Mouse (Mus musculus): ENCODE data around the gene Gm49353.

Gene Gm49353

GRCm38 (mm10) chr10:29198642-29199041 is at the start of gene Gm49353:
Gm49353 (plus strand) TSS chr10:29198954.
- no peak for DNase-seq

- DNase-seq = no peak
These were observed 43.5 kb upstream of the Gm49353 start for GRCm38 (mm10) chr10:29155304-29155703.

DNA sequence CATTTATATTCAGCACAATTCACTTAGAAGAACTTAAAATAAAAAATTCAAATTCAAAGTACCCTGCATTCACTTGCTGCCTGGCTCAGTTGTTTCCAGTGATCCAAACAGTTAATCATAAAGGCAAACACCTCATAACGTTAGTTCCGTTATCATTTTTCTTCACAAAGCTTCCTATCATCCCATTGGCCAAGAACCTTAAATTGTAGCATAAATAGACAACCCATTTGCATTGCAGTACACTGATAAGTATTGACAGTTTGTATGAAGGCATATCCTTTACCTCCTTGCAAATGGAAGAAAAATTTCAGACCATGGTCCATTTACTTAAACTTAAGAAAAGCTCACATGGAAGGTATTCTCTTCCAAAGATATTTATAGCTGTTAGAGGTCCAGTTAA is 37.1 kb upstream of the Gm49353 start:
- DNase-seq = no peak

DNA sequence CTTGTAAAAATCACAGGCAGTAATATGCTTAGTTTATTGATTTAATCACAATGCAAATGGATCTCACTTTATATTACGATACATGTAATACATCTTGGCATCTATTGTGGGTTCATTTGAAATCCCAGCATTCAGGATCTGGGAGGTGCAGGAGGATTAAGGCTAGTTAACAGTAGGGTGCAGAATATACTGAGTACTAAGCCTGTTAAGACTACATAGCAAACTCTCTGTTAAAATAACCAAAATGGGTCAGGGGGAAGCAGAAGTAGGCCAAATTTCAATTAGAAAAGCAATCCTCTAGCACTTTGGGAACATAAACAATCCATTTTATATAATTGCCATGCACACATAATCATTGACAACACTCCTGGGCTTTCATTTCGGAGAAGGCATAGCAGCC is 25.0 kb upstream of the Gm49353 start:
- DNase-seq = no peak

GRCm38 (mm10) chr10:29175656-29176055 is 23.1 kb upstream of the Gm49353 start:
- DNase-seq = no peak

- no peak for DNase-seq
These were observed 21.9 kb upstream of the Gm49353 start for GRCm38 (mm10) chr10:29176881-29177280.

GRCm38 (mm10) chr10:29178003-29178402 is 20.8 kb upstream of the Gm49353 start:
- no peak for DNase-seq

DNA sequence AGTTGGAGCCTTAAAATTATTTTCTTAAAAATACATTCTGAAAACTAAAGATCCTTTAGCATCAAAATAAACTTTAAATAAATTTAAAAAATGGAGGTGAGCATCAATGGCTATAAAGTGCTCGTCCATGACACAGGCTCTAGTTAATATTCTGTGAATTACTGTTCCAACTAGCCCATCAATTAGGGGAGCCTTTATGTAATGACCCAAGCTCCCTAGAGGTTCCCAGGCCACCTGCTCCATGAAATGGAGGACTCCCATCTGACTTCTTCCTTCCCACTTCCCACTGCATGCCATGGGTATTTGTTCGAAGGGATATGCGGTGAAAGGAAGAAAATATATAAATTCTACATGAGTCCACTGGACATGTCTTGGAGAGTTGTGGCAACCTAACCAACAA is 18.5 kb upstream of the Gm49353 start:
- DNase-seq = no peak

DNA sequence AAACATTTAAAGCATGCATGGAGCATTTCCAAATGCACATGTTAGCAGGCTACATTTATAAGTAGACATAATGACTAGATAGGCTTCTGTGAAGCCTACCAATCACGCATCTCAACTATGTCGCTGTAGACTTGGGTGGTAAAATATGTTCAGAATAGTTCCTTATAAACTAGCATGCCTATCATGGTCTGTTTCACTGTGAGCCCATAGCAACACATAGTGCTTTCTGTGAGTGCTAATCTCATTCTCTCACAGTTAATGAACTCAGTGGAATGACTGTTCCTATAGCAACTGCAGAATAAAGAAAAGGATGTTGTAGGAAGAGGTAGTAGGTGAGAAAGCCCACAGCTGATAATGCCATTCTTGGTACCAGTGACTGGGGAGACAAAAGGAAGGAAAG is 17.7 kb upstream of the Gm49353 start:
- DNase-seq = no peak

- no peak for DNase-seq
These were observed 5.0 kb upstream of the Gm49353 start for GRCm38 (mm10) chr10:29193769-29194168.

DNA sequence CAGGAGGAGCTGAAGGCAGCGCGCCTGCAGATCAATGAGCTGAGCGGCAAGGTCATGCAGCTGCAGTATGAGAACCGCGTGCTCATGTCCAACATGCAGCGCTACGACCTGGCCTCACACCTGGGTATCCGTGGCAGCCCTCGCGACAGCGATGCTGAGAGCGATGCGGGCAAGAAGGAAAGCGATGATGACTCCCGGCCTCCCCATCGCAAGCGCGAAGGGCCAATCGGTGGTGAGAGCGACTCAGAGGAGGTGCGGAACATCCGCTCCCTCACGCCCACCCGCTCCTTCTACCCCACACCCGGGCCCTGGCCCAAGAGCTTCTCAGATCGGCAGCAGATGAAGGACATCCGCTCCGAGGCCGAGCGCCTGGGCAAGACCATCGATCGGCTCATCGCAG is 1.9 kb upstream of the Gm49353 start:
- DNase-seq = no peak

DNA sequence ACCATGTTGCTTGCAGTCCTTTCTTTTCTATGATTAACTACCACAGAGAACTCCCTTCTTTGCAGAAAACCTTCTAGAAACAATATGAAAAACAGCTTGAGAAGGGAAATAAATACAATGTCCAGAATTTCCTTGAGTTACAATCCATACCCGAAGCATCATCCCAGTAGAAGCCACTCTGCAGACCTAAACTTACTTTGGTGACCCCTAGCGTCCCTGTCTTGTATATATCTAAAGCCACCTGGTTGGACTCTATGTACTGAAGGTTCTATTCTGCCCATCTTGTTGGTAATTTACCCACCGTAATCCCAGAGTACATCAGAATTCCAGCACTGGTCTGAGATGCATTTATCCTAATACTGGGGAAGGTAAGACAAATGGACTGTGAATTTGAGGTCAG is 1.1 kb downstream of the Gm49353 start:
- no peak for DNase-seq

- no peak for DNase-seq
These were observed 1.9 kb downstream of the Gm49353 start for GRCm38 (mm10) chr10:29200609-29201008.

GRCm38 (mm10) chr10:29206730-29207129 is 8.0 kb downstream of the Gm49353 start:
- peak; percentile 43 for DNase-seq

GRCm38 (mm10) chr10:29208735-29209134 is 10.0 kb downstream of the Gm49353 start:
- no peak for DNase-seq

DNA sequence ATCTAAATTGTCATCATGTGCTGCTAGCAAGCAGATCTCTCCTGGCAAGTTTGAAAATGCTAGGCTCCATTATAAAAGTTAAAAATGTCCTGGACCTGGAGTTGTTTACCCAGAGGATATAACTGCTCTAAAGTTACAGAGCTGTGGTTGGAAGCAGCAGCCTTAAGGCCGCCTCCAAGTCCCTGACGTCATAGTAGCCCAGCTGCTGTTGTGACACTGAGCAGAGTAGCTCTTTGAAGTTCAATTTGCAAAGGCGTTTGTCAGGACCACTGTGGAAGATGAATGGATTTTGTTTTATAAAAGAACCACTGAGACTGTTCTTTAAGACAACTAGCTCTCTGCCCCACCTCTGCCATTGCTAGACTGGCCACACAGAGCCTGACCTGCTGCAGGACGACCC is 12.7 kb downstream of the Gm49353 start, which contains the start of gene 9330159F19Rik:
Gene 9330159F19Rik, plus strand, starts transcription at position 154 of the 400 bp plus-strand sequence.
- peak; percentile 69 for DNase-seq

GRCm38 (mm10) chr10:29213534-29214100 is 14.9 kb downstream of the Gm49353 start:
- DNase-seq = peak; percentile 8

GRCm38 (mm10) chr10:29216957-29217356 is 18.2 kb downstream of the Gm49353 start:
- no peak for DNase-seq

DNA sequence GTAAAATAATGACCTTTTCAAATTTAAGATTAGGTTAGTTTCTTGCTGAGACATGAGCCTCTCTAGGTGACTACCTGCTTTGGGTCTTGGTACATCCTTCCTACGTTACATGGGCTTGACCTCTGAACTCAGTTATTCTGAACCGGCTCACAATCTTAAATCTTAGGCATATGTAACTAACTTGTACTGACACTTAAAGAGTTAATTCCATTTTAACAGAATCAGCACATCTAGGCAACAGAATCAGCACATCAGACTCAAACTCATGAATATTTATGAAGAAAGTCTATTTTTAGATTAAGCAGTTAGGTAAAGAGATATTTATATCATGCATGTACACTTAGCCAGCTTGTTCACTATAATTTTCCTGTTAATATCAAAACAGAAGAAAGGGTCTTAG is 18.7 kb downstream of the Gm49353 start:
- no peak for DNase-seq

DNA sequence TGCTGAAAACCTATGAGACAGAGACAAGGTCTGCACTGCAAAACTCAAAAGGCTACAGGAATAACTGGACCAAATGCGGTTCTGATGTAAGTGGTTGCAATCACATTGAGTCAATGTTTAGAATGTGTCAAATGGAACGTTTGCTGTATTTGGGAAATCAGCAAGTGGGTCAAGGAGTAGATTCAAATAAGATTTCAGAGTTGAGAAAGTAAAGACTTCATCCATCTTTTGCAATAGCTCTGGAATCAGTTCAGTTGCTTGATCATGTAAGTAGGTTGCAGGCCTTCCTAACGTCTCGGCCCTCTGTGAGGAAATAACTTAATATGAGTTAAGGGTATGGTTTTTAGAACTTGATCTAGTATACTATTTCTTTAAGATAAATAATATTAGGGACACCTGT is 26.6 kb downstream of the Gm49353 start:
- no peak for DNase-seq

GRCm38 (mm10) chr10:29231208-29231607 is 32.5 kb downstream of the Gm49353 start:
- no peak for DNase-seq

Measured in lung, postnatal 10 days (tissue).